Comparison of ENCODE assay signal across 9 mouse cellular contexts in genomic region chr1:175693429-175693960, GRCm38 (mm10). TPM values are rescaled to one million over a fixed set of nuclear protein-coding genes. Genes with fewer than 3 reads are reported as not detected.
DNase-seq lines count a peak whose midpoint lies in the region; ATAC-seq and TF ChIP-seq lines count a peak whose summit lies in the region.
"Had no signal": no experiment of that assay in that cellular context is flagged by ENCODE, and none has a peak within 500 bp of the region (broad histone marks: within the 10 kb centered on the region; RNA-seq: fewer than 3 reads in every experiment).

No protein-coding gene starts in this region.

- no peak for TF ChIP-seq CTCF in kidney, adult 2 months (conservative IDR thresholded peaks at IDR 0.05; ENCODE audit: insufficient read depth, insufficient read length, low read depth, low read length)

- H3K4me2 ChIP-seq in midbrain, embryonic 12.5 days (replicated peaks): peak overlapping the region; percentile 68

- 0 out of 2 replicates have a peak overlapping the region, but pooled peaks have one; percentile 11 for H3K9ac ChIP-seq in midbrain, embryonic 12.5 days (replicated peaks)

- TF ChIP-seq POLR2A in kidney, adult 2 months (IDR thresholded peaks at IDR 0.05; ENCODE audit: low read depth, low read length): no peak

- H3K27ac ChIP-seq in kidney, adult 2 months (ENCODE audit: insufficient read depth, low read depth, low read length): no peak overlapping the region
- H3K27ac ChIP-seq in midbrain, embryonic 12.5 days (replicated peaks): no peak overlapping the region

- peak; percentile 24 for DNase-seq in kidney, adult 11 months
- DNase-seq in kidney, adult 2 months: no peak
- peak; percentile 33 for DNase-seq in cerebellum, adult 11 months
- peak; percentile 14 for DNase-seq in kidney, postnatal 10 days
- no peak for DNase-seq in ovary, postnatal 36 days (ENCODE audit: low spot score)
- no peak for DNase-seq in testis, postnatal 10 days (ENCODE audit: low spot score)

- peak; percentile 31 for ATAC-seq in granulocyte monocyte progenitor cell, adult 5-6 weeks (replicated peaks; ENCODE audit: poor library complexity, severe bottlenecking)
- peak; percentile 5; the same call in 1 of the 2 replicates for ATAC-seq in midbrain, embryonic 12.5 days (ENCODE audit: low FRiP score, low read depth)

- 38% methylated on average over 12 of the region's 12 CpGs for WGBS in kidney, adult 2 months
- 43% methylated on average over 12 of the region's 12 CpGs for WGBS in midbrain, embryonic 12.5 days

- no peaks in the 10 kb centered on the region for H3K27me3 ChIP-seq in kidney, adult 2 months (replicated peaks; ENCODE audit: control insufficient read depth, insufficient read depth, low read length)
- no peaks in the 10 kb centered on the region for H3K27me3 ChIP-seq in midbrain, embryonic 12.5 days

- H3K9me3 ChIP-seq in midbrain, embryonic 12.5 days: no peaks in the 10 kb centered on the region

- H3K4me3 ChIP-seq in kidney, adult 2 months (ENCODE audit: insufficient read depth, low read depth, low read length): no peak overlapping the region
- peak overlapping the region; percentile 79 for H3K4me3 ChIP-seq in midbrain, embryonic 12.5 days

- peaks cover 5% of the 10 kb centered on the region; the same call in 1 of the 2 replicates for H3K4me1 ChIP-seq in kidney, adult 2 months (ENCODE audit: control insufficient read depth, insufficient read depth, low read length)
- H3K4me1 ChIP-seq in midbrain, embryonic 12.5 days: peaks cover 30% of the 10 kb centered on the region

- H3K36me3 ChIP-seq in kidney, adult 2 months (ENCODE audit: control insufficient read depth, insufficient read depth, low read length): no peaks in the 10 kb centered on the region
- H3K36me3 ChIP-seq in midbrain, embryonic 12.5 days: no peaks in the 10 kb centered on the region

RNA-seq across cellular contexts. Expression of gene Chml, which starts 0.8 kb away (rescaled TPM):
- 2.1 and 5.4 TPM in 2 replicates for polyA plus RNA-seq in kidney, adult 2 months (2012; rRNA removed)
- 8.9 and 13.5 TPM in 2 replicates for total RNA-seq in granulocyte monocyte progenitor cell, adult 5-6 weeks (2014; fragmentation: Nextera tagmentation)
- total RNA-seq in granulocyte monocyte progenitor cell, adult 5-6 weeks (2017): 13.8 and 14.5 TPM in 2 replicates
- 7.8 and 8.9 TPM in 2 replicates for polyA plus RNA-seq in midbrain, embryonic 12.5 days (2016; fragmentation: Nextera tagmentation; extraction: Ambion mirVana)

RNA-seq across cellular contexts. Expression of gene Opn3, which starts 0.9 kb away (rescaled TPM):
- polyA plus RNA-seq in kidney, adult 2 months (2012; rRNA removed): 2.1 and 2.2 TPM in 2 replicates
- total RNA-seq in granulocyte monocyte progenitor cell, adult 5-6 weeks (2014; fragmentation: Nextera tagmentation): 0.13 and 1.3 TPM in 2 replicates
- 0.39 and 0.82 TPM in 2 replicates for total RNA-seq in granulocyte monocyte progenitor cell, adult 5-6 weeks (2017)
- polyA plus RNA-seq in midbrain, embryonic 12.5 days (2016; fragmentation: Nextera tagmentation; extraction: Ambion mirVana): 10.8 and 11.9 TPM in 2 replicates

RNA-seq across cellular contexts. Expression of gene Wdr64, which starts 4.9 kb away (rescaled TPM):
- 0.03 TPM in 2 replicates for polyA plus RNA-seq in kidney, adult 2 months (2012; rRNA removed)
- not detected in 2 replicates for total RNA-seq in granulocyte monocyte progenitor cell, adult 5-6 weeks (2014; fragmentation: Nextera tagmentation)
- not detected in 2 replicates for total RNA-seq in granulocyte monocyte progenitor cell, adult 5-6 weeks (2017)
- not detected in 2 replicates for polyA plus RNA-seq in midbrain, embryonic 12.5 days (2016; fragmentation: Nextera tagmentation; extraction: Ambion mirVana)
- total RNA-seq: left cerebral cortex, postnatal 25 days had no signal

Comparison
In these comparisons a context has a peak if more than half of its experiments do, and no peak if none do; other contexts are left out.
1. DNase-seq: peak in kidney, adult 11 months (single experiment), cerebellum, adult 11 months (single experiment) and kidney, postnatal 10 days (single experiment); none in kidney, adult 2 months (single experiment), ovary, postnatal 36 days (single experiment) and testis, postnatal 10 days (single experiment).